Mouse (Mus musculus) hindbrain, embryonic 15.5 days (tissue): Measurements from ENCODE around the gene Has3. TPM values are rescaled to one million over a fixed set of nuclear protein-coding genes. Genes with fewer than 3 reads are reported as not detected.

ENCODE experiments used
- ATAC-seq: fragments of 200-750 bp; cut with Nextera tagmentation; 2 replicates; pipeline ENCODE4 v1.8.0; 2017; ENCODE audit warnings: low read depth, moderate number of reproducible peaks, moderate TSS enrichment; ENCODE audit not compliant: low FRiP score
- H3K27ac ChIP-seq: fragments of 300-500 bp; sonication (generic); replicated peaks from 2 replicates; pipeline ENCODE4 v1.5.1; 2015; ENCODE audit warnings: mild to moderate bottlenecking, inconsistent platforms
- H3K27me3 ChIP-seq: fragments of 300-500 bp; sonication (generic); 2 replicates; pipeline ENCODE4 v1.6.1; 2015; ENCODE audit warnings: control low read depth, inconsistent platforms
- H3K36me3 ChIP-seq: fragments of 300-500 bp; sonication (generic); 2 replicates; pipeline ENCODE4 v1.6.1; 2015; ENCODE audit warnings: control low read depth, inconsistent platforms
- H3K4me1 ChIP-seq: fragments of 300-500 bp; sonication (generic); replicated peaks from 2 replicates; pipeline ENCODE4 v1.6.1; 2015; ENCODE audit warnings: control low read depth, inconsistent platforms
- H3K4me2 ChIP-seq: fragments of 300-500 bp; sonication (generic); 2 replicates; pipeline ENCODE4 v1.6.1; 2015; ENCODE audit warnings: moderate library complexity, mild to moderate bottlenecking, inconsistent platforms
- H3K4me3 ChIP-seq: fragments of 300-500 bp; sonication (generic); 2 replicates; pipeline ENCODE4 v1.5.1; 2015; ENCODE audit warnings: mild to moderate bottlenecking, inconsistent platforms
- H3K9ac ChIP-seq: fragments of 300-500 bp; sonication (generic); 2 replicates; pipeline ENCODE4 v1.6.1; 2015; ENCODE audit warnings: inconsistent platforms
- H3K9me3 ChIP-seq: fragments of 300-500 bp; sonication (generic); 2 replicates; pipeline ENCODE4 v1.6.1; 2016; ENCODE audit warnings: control low read depth, inconsistent platforms
- WGBS: fragments of 180-500 bp; shearing (Covaris S2); methylation state at CpG from one replicate; pipeline ENCODE4 v1.1.7; 2015; 5-methylcytosine and 5-hydroxymethylcytosine counted together
- polyA plus RNA-seq: library from polyadenylated mRNA; unstranded; fragments of >200 nt; fragmentation: Nextera tagmentation; extraction: Ambion mirVana; gene quantifications from 2 replicates; pipeline ENCODE4 v1.2.1, GENCODE M21; 2015

Has3 gene
- polyA plus RNA-seq, result 0.92 and 1.5 TPM in 2 replicates

DNA sequence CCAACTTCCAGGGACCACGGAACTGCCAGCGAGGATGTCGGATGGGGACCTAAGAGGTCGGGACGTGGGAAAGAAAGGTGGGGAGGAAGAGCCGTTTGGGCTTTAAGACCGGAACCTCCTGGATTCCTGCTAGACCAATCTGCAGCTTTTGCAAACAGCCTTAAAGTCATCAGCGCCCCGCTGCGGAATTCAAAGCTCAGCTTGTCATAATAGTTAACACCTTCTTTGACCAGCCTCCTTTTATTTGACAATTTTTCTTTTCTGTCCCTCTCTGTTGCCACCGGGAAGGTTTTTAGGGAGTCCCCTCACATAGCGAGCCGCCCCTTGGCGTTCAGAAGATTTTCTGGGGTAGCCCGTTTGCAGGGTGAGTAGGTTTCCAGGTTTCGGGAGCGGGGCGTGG is at the start of gene Has3:
Gene Has3 (plus strand): TSS at position 192 of the 400 bp plus-strand sequence.
- Histone ChIP-seq H3K4me2 (peak within 1 kb of the TSS; percentile 94), H3K4me3 (peak within 1 kb of the TSS; percentile 66), H3K36me3 (0 out of 2 replicates have a peak, but pooled peaks cover 3% of the 10 kb centered on the region), H3K9ac (peak within 1 kb of the TSS; percentile 73), H3K9me3 (no peaks in the 10 kb centered on the region), H3K27me3 (peaks cover 17% of the 10 kb centered on the region), H3K27ac (peak within 1 kb of the TSS; percentile 73), H3K4me1 (peaks cover 33% of the 10 kb centered on the region)
- no peak for ATAC-seq
- under 1% methylated on average over 18 of the region's 18 CpGs for WGBS

DNA sequence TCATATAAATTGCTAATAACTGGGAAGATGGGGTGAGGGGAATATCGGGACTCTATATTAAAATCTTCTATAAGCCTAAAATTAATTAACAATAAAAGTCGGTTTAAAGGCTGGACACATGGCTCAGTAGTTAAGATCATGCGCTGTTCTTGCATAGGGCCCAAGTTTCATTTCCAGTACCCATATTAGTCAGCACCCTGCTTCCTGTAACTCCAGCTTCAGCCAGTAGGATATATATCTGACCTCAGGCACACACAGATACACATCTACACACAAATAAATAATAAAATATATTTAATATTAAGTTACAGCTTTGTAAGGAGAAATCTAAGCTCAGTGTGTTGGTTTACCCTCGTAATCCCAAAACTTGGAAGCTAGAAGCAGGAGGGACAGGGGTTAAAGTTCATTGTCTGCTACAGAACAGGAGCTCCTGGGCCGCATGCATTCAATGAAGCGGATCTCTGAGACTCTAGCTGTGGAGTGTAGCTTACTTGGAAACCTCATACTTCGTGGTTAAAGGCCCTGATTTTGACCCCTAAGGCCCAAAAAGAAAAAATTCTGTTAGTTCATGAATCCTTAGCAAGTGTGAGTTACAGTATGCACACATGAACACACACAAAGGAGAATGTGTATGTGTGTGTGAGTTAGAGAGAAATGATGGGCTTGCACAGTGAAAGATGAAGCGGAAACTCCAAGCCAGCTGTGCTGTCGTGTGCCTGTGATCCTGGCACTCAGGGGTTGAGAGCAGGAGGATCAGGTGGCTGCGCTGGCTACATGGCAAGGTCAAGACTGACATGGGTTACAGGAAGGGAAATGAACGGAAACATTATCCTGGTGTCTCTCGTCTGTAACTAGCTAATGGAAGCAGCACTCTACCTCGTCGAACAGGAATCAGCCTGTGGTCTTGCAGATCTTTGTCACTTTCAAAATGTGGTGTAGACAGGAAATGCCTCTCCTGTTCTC is 49.2 kb upstream of the Has3 start:
- no peaks in the 10 kb centered on the region for H3K27me3 ChIP-seq
- no peak overlapping the region for H3K9ac ChIP-seq
- no peaks in the 10 kb centered on the region for H3K36me3 ChIP-seq
- H3K9me3 ChIP-seq, result no peaks in the 10 kb centered on the region
- H3K27ac ChIP-seq, result no peak overlapping the region
- H3K4me1 ChIP-seq, result peaks cover 9% of the 10 kb centered on the region; the same call in 1 of the 2 replicates
- no peak overlapping the region for H3K4me2 ChIP-seq
- H3K4me3 ChIP-seq, result no peak overlapping the region
- 86% methylated on average over 14 of the region's 14 CpGs for WGBS
- no peak for ATAC-seq

DNA sequence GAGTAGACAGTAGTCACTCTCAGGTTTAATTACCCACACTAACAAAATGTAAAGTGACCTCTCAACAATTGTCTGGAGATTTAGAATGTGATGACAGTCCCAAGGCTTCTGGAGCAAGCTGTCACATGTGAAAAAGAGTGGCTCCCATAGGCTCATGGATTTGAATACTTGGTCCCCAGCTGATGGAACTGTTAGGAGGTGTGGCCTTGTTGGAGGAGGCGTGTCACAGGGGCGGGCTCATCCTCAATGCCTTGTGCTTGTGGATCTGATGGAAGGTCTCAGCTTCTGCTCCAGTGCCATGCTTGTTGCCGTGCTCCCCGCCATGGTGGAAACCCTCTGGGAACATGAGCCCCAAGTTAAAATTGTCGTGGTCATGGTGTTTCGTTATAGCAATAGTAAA is 41.1 kb upstream of the Has3 start:
- no peak overlapping the region for H3K27ac ChIP-seq
- no peak overlapping the region for H3K4me2 ChIP-seq
- no peaks in the 10 kb centered on the region for H3K4me1 ChIP-seq
- H3K36me3 ChIP-seq, result no peaks in the 10 kb centered on the region
- ATAC-seq, result no peak
- H3K9me3 ChIP-seq, result no peaks in the 10 kb centered on the region
- H3K9ac ChIP-seq, result no peak overlapping the region
- H3K4me3 ChIP-seq, result no peak overlapping the region
- H3K27me3 ChIP-seq, result no peaks in the 10 kb centered on the region
- 91% methylated on average over 6 of the region's 6 CpGs for WGBS

DNA sequence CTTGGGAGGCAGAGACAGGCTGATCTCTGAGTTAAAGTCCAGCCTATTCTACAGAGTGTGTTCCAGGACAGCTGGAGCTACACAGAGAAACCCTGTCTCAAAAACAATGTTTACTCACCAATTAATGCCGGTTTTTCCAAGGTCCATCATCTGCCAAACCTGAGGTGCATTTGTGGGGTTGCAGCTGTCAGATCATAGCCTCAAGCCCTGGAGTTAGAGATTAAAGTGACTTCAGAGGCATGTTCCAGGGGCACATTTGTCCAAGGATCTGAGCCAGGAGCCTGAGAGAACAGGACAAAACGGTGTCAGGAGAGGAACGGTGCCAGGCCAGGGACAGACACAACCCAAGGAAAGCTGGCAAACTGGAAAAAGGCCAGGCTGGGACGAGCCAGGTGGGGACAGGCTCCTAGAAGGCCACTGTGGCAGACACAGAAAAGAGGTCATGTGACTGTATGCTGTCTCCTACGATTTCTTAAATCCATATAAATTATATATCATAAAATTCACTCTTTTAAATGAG is 40.5 kb upstream of the Has3 start:
- H3K4me3 ChIP-seq, result no peak overlapping the region
- H3K27me3 ChIP-seq, result no peaks in the 10 kb centered on the region
- no peak overlapping the region for H3K4me2 ChIP-seq
- no peak overlapping the region for H3K9ac ChIP-seq
- no peaks in the 10 kb centered on the region for H3K4me1 ChIP-seq
- H3K9me3 ChIP-seq, result no peaks in the 10 kb centered on the region
- WGBS, result 82% methylated on average over 5 of the region's 5 CpGs
- no peaks in the 10 kb centered on the region for H3K36me3 ChIP-seq
- no peak overlapping the region for H3K27ac ChIP-seq
- no peak for ATAC-seq

- no peak for ATAC-seq
- H3K27me3 ChIP-seq, result no peaks in the 10 kb centered on the region
- H3K27ac ChIP-seq, result no peak overlapping the region
- H3K4me3 ChIP-seq, result no peak overlapping the region
- H3K4me1 ChIP-seq, result peaks cover 12% of the 10 kb centered on the region
- no peaks in the 10 kb centered on the region for H3K36me3 ChIP-seq
- WGBS, result 67% methylated on average over 1 of the region's 1 CpGs
- no peak overlapping the region for H3K4me2 ChIP-seq
- no peak overlapping the region for H3K9ac ChIP-seq
- H3K9me3 ChIP-seq, result no peaks in the 10 kb centered on the region
Observed at GRCm38 (mm10) chr8:106834899-106835298, 35.1 kb upstream of the Has3 start.

- no peak overlapping the region for H3K4me2 ChIP-seq
- no peaks in the 10 kb centered on the region for H3K36me3 ChIP-seq
- H3K9me3 ChIP-seq, result no peaks in the 10 kb centered on the region
- 88% methylated on average over 6 of the region's 6 CpGs for WGBS
- H3K4me3 ChIP-seq, result no peak overlapping the region
- ATAC-seq, result no peak
- no peak overlapping the region for H3K9ac ChIP-seq
- H3K4me1 ChIP-seq, result peaks cover 17% of the 10 kb centered on the region
- H3K27ac ChIP-seq, result no peak overlapping the region
- no peaks in the 10 kb centered on the region for H3K27me3 ChIP-seq
Observed at GRCm38 (mm10) chr8:106836525-106836924, 33.5 kb upstream of the Has3 start.

DNA sequence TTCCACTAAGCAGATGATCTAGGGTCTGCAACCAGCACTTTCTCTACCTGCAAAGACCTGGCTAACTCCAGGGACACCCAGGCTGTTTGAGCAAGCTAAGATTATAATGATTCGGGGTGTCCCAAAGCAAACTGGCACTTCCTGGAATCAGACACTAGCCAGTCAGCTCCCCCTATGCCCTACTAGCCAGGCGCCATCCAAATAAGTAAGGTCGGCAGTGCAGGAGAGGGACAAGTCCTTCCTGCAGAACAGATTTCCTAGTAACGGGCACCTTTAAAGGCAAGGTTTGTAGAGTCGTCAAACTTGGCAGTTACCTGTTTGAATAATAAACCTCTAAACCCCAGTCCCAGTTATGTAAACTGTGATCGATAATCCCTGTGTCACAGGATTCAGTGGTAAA is 31.2 kb upstream of the Has3 start:
- 85% methylated on average over 6 of the region's 6 CpGs for WGBS
- peaks cover 17% of the 10 kb centered on the region for H3K4me1 ChIP-seq
- H3K27me3 ChIP-seq, result no peaks in the 10 kb centered on the region
- no peaks in the 10 kb centered on the region for H3K9me3 ChIP-seq
- no peak for ATAC-seq
- H3K4me3 ChIP-seq, result no peak overlapping the region
- H3K36me3 ChIP-seq, result no peaks in the 10 kb centered on the region
- peak overlapping the region; percentile 17; the same call in 1 of the 2 replicates for H3K4me2 ChIP-seq
- peak overlapping the region; percentile 79 for H3K27ac ChIP-seq
- H3K9ac ChIP-seq, result peak overlapping the region; percentile 0; the same call in 1 of the 2 replicates

GRCm38 (mm10) chr8:106839209-106840001 is 30.6 kb upstream of the Has3 start:
- peak; percentile 23; the same call in 1 of the 2 replicates for ATAC-seq
- H3K27ac ChIP-seq, result peak overlapping the region; percentile 79
- H3K9ac ChIP-seq, result peak overlapping the region; percentile 0; the same call in 1 of the 2 replicates
- H3K27me3 ChIP-seq, result no peaks in the 10 kb centered on the region
- no peaks in the 10 kb centered on the region for H3K36me3 ChIP-seq
- H3K9me3 ChIP-seq, result no peaks in the 10 kb centered on the region
- H3K4me1 ChIP-seq, result peaks cover 17% of the 10 kb centered on the region
- WGBS, result 27% methylated on average over 11 of the region's 11 CpGs
- H3K4me2 ChIP-seq, result peak overlapping the region; percentile 17; the same call in 1 of the 2 replicates
- no peak overlapping the region for H3K4me3 ChIP-seq

DNA sequence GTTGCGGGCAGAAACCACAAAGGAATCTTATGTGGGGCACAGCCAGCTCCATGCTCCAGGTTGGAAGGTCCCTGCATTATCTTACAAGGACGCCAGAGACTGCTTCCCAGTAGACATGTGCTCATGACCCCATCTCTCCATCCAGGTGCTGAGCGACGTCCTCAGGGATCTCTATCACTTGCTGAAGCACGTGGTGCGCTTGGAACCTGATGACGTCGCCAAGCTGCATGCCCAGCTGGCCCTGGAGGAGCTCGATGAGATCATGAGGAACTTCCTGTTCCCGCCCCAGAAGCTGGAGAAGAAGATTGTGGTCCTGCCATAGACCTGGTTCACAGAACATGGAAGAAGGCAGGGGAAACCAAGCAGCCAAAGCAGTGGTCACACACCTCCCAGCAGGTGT is 20.0 kb upstream of the Has3 start:
- 89% methylated on average over 10 of the region's 10 CpGs for WGBS
- Histone ChIP-seq H3K4me1 (no peaks in the 10 kb centered on the region), H3K9ac (no peak overlapping the region), H3K9me3 (no peaks in the 10 kb centered on the region), H3K27me3 (no peaks in the 10 kb centered on the region), H3K4me3 (no peak overlapping the region), H3K36me3 (no peaks in the 10 kb centered on the region), H3K4me2 (no peak overlapping the region), H3K27ac (no peak overlapping the region)
- ATAC-seq, result no peak

DNA sequence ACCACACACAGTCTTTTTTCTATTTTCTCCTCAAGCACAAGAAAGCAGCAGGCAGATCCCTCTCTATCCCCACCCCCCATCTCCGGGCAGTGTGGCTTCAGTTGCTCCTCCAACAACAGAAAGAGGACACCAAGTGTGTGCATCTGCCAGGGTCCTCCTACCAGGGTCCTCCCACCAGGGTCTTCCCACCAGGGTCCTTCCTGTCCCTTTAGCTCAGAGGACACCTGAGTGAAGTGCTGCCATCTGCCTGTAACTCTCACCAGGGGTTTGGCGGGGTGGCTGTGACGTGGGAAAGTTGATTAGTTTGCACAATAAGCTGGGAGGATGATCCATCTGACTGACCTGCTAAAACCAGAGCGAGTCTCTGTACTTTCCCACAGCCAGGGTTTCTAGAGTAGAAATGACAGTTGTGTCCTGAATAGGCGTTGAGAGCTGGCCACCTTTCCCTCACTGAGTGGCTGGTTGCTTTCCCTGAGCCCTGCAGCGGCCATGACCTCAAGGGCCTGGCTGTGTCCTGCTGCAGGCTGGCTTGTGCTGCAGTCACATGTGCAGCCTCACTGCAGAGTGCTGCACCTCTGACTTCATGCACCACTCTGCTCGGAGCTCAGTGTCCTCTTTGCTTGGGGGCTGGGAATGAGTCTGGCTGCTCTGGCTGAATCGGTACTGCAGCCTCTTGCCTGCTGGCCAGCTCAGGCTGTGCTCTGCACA is 15.4 kb upstream of the Has3 start:
- Histone ChIP-seq H3K4me1 (no peaks in the 10 kb centered on the region), H3K4me3 (no peak overlapping the region), H3K9me3 (no peaks in the 10 kb centered on the region), H3K27me3 (no peaks in the 10 kb centered on the region), H3K9ac (no peak overlapping the region), H3K27ac (no peak overlapping the region), H3K36me3 (no peaks in the 10 kb centered on the region), H3K4me2 (no peak overlapping the region)
- WGBS, result 50% methylated on average over 8 of the region's 8 CpGs
- ATAC-seq, result no peak

DNA sequence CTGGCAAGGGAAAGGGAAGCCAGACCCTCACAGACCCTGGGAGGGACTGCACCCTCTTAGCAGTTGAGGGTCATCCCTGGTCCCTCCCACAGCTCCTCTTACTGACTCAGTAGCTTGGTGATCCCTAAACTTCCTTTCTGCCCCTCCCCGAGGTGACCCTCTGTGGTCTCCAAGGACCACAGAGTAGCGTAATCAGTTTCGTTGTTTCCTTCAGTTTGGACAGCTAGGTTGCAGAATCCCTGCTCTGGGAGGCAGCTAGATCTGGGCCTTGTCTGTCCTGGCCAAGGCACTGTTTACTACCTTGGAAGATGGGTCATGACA is 14.8 kb upstream of the Has3 start:
- no peak overlapping the region for H3K27ac ChIP-seq
- H3K36me3 ChIP-seq, result no peaks in the 10 kb centered on the region
- no peaks in the 10 kb centered on the region for H3K27me3 ChIP-seq
- WGBS, result 91% methylated on average over 3 of the region's 3 CpGs
- H3K9me3 ChIP-seq, result no peaks in the 10 kb centered on the region
- no peak overlapping the region for H3K9ac ChIP-seq
- no peak overlapping the region for H3K4me3 ChIP-seq
- no peaks in the 10 kb centered on the region for H3K4me1 ChIP-seq
- H3K4me2 ChIP-seq, result no peak overlapping the region
- ATAC-seq, result no peak
